8 mouse cellular contexts compared by ENCODE assay signal in genomic region chr13:6688790-6689433, GRCm38 (mm10). TPM values are rescaled to one million over a fixed set of nuclear protein-coding genes. Genes with fewer than 3 reads are reported as not detected.
DNase-seq lines count a peak whose midpoint lies in the region; ATAC-seq and TF ChIP-seq lines count a peak whose summit lies in the region.

No protein-coding gene starts in this region.

- H3K4me3 ChIP-seq in heart, adult 2 months: no peak overlapping the region
- no peak overlapping the region for H3K4me3 ChIP-seq in CH12.LX (replicated peaks in 1 of 3; ENCODE audit: low read depth in 2 of 3, low read length in 2 of 3, poor library complexity in 1 of 3)
- H3K4me3 ChIP-seq in hindbrain, embryonic 16.5 days (ENCODE audit: low read length): no peak overlapping the region
- H3K4me3 ChIP-seq in neural tube, embryonic 13.5 days: no peak overlapping the region

- H3K79me2 ChIP-seq in heart, adult 2 months (replicated peaks; ENCODE audit: control insufficient read depth, insufficient read depth, low read length): no peaks in the 10 kb centered on the region
- no peaks in the 10 kb centered on the region for H3K79me2 ChIP-seq in CH12.LX (replicated peaks; ENCODE audit: control insufficient read depth, extremely low read depth, insufficient read depth, poor library complexity, severe bottlenecking)

- H3K4me2 ChIP-seq in CH12.LX (ENCODE audit: insufficient read depth, low read depth, poor library complexity, severe bottlenecking): no peak overlapping the region
- H3K4me2 ChIP-seq in hindbrain, embryonic 16.5 days (ENCODE audit: low read length): no peak overlapping the region
- no peak overlapping the region for H3K4me2 ChIP-seq in neural tube, embryonic 13.5 days

- 44% methylated on average over 7 of the region's 7 CpGs for WGBS in heart, adult 2 months
- WGBS in hindbrain, embryonic 16.5 days: 50% methylated on average over 7 of the region's 7 CpGs
- WGBS in neural tube, embryonic 13.5 days: 57% methylated on average over 7 of the region's 7 CpGs

- TF ChIP-seq CTCF in heart, adult 2 months (IDR thresholded peaks at IDR 0.05): peak; percentile 71
- TF ChIP-seq CTCF in CH12.LX (conservative IDR thresholded peaks at IDR 0.05 in 1 of 2, IDR thresholded peaks at IDR 0.05 in 1 of 2; ENCODE audit: low read depth in 2 of 2, low read length in 2 of 2): peak; percentile 10 to 67; a peak in 3 of 4 replicates

- H3K9me3 ChIP-seq in CH12.LX (replicated peaks; ENCODE audit: low read length): no peaks in the 10 kb centered on the region
- H3K9me3 ChIP-seq in hindbrain, embryonic 16.5 days (ENCODE audit: control insufficient read depth, low read length): no peaks in the 10 kb centered on the region
- no peaks in the 10 kb centered on the region for H3K9me3 ChIP-seq in neural tube, embryonic 13.5 days

- peak; percentile 92 for ATAC-seq in hindbrain, embryonic 16.5 days
- ATAC-seq in neural tube, embryonic 13.5 days (ENCODE audit: low read depth): peak; percentile 44; the same call in 1 of the 2 replicates

- intact Hi-C loops in heart, adult 2 months (cut with DNase I): loop anchor here (5.0 kb wide), 2 partner anchors 62 to 87 kb away; no protein-coding TSS in a partner anchor
- intact Hi-C loops in left cerebral cortex, postnatal 25 days (cut with DNase I): no loop called here
- intact Hi-C loops in gastrocnemius, postnatal 36 days (cut with DNase I): no loop called here

- peak in 1 of 2 experiments; percentile 13 for DNase-seq in heart, adult 2 months
- no peak for DNase-seq in heart, adult 9 months (ENCODE audit: low spot score in 2 of 2)
- DNase-seq in CH12.LX (ENCODE audit: extremely low read depth): peak; percentile 67
- DNase-seq in c-Kit-positive CD71-positive TER-119-negative erythroid progenitor cells, embryonic 14.5 days (ENCODE audit: low read depth): peak; percentile 13
- peak; percentile 68 to 79 for DNase-seq in left cerebral cortex, postnatal 25 days (ENCODE audit: low spot score in 2 of 2)
- DNase-seq in gastrocnemius, postnatal 36 days: no peak

- H3K4me1 ChIP-seq in heart, adult 2 months (ENCODE audit: control insufficient read depth, insufficient read depth, low read length): no peaks in the 10 kb centered on the region
- H3K4me1 ChIP-seq in CH12.LX (ENCODE audit: control insufficient read depth in 1 of 2, insufficient read depth in 2 of 2): peaks cover 4 to 7% of the 10 kb centered on the region in 2 experiments; a peak in 1 of 4 replicates
- no peaks in the 10 kb centered on the region for H3K4me1 ChIP-seq in hindbrain, embryonic 16.5 days (ENCODE audit: control insufficient read depth, insufficient read depth, low read depth, low read length)
- no peaks in the 10 kb centered on the region for H3K4me1 ChIP-seq in neural tube, embryonic 13.5 days (replicated peaks)

- H3K9ac ChIP-seq in heart, adult 2 months (ENCODE audit: low read depth, low read length): no peak overlapping the region
- no peak overlapping the region for H3K9ac ChIP-seq in CH12.LX (ENCODE audit: insufficient read depth, low read depth)
- H3K9ac ChIP-seq in hindbrain, embryonic 16.5 days (ENCODE audit: low read depth, low read length): no peak overlapping the region
- H3K9ac ChIP-seq in neural tube, embryonic 13.5 days: no peak overlapping the region

- H3K36me3 ChIP-seq in heart, adult 2 months (ENCODE audit: control insufficient read depth, insufficient read depth, low read length): no peaks in the 10 kb centered on the region
- H3K36me3 ChIP-seq in CH12.LX (replicated peaks in 1 of 2; ENCODE audit: control insufficient read depth in 1 of 2, insufficient read depth in 1 of 2, low read length in 1 of 2): no peaks in the 10 kb centered on the region
- H3K36me3 ChIP-seq in hindbrain, embryonic 16.5 days (ENCODE audit: control insufficient read depth, insufficient read depth, low read length): no peaks in the 10 kb centered on the region
- H3K36me3 ChIP-seq in neural tube, embryonic 13.5 days: no peaks in the 10 kb centered on the region

- TF ChIP-seq RAD21 in CH12.LX (IDR thresholded peaks at IDR 0.05; ENCODE audit: low read depth, low read length): peak; percentile 75

- no peak for TF ChIP-seq POLR2A in heart, adult 2 months (IDR thresholded peaks at IDR 0.05; ENCODE audit: insufficient read depth, low read depth, low read length)
- TF ChIP-seq POLR2A in CH12.LX (IDR thresholded peaks at IDR 0.05; ENCODE audit: low read depth, low read length): no peak

- dilution Hi-C loops in CH12.LX (cut with MboI; ENCODE audit: extremely low pct_ligation_motif_present, extremely low pct_unique_long_range_greater_than_20kb, low sequenced_read_pairs): no loop called here

- in situ Hi-C loops in CH12.LX (cut with MboI; ENCODE audit: low pct_ligation_motif_present, low pct_unique_long_range_greater_than_20kb, low sequenced_read_pairs): loop anchor here (5.0 kb wide), 1 partner anchor 57 kb away; no protein-coding TSS in a partner anchor

- H3K27me3 ChIP-seq in heart, adult 2 months (ENCODE audit: control insufficient read depth, insufficient read depth, low read length): no peaks in the 10 kb centered on the region
- H3K27me3 ChIP-seq in CH12.LX (replicated peaks): no peaks in the 10 kb centered on the region
- no peaks in the 10 kb centered on the region for H3K27me3 ChIP-seq in hindbrain, embryonic 16.5 days (replicated peaks; ENCODE audit: control insufficient read depth, insufficient read depth, low read length)
- no peaks in the 10 kb centered on the region for H3K27me3 ChIP-seq in neural tube, embryonic 13.5 days

- no peak for TF ChIP-seq EP300 in heart, adult 2 months (IDR thresholded peaks at IDR 0.05; ENCODE audit: insufficient read depth, low read depth, low read length)
- TF ChIP-seq EP300 in CH12.LX (IDR thresholded peaks at IDR 0.05; ENCODE audit: low read length): no peak

- H3K27ac ChIP-seq in heart, adult 2 months: no peak overlapping the region
- no peak overlapping the region for H3K27ac ChIP-seq in CH12.LX (ENCODE audit: insufficient read depth, low read depth)
- H3K27ac ChIP-seq in hindbrain, embryonic 16.5 days (ENCODE audit: low read depth, low read length): no peak overlapping the region
- no peak overlapping the region for H3K27ac ChIP-seq in neural tube, embryonic 13.5 days (replicated peaks)

TF ChIP-seq in CH12.LX, 34 proteins besides CTCF, POLR2A, EP300 and RAD21:
- TF ChIP-seq USF2 (conservative IDR thresholded peaks at IDR 0.05; ENCODE audit: low read depth, low read length) (no peak), MYC (IDR thresholded peaks at IDR 0.05; ENCODE audit: low read depth, low read length) (peak; percentile 47; the same call in 1 of the 2 replicates), ZNF384 (IDR thresholded peaks at IDR 0.05; ENCODE audit: low read depth, low read length) (peak; percentile 43; the same call in 1 of the 2 replicates), CHD2 (IDR thresholded peaks at IDR 0.05; ENCODE audit: low read length) (no peak), SMC3 (IDR thresholded peaks at IDR 0.05; ENCODE audit: low read depth, low read length) (peak; percentile 56), RCOR1 (conservative IDR thresholded peaks at IDR 0.05; ENCODE audit: low read depth, low read length) (no peak)

RNA-seq across cellular contexts. Expression of gene Pfkp, which starts 40.3 kb away (rescaled TPM):
- total RNA-seq in heart, adult 2 months (2021): 10 to 100 TPM; 47.2 to 48.1 TPM
- 66.6 and 67.4 TPM in 2 replicates for polyA plus RNA-seq in heart, adult 2 months (2012; rRNA removed)
- total RNA-seq in CH12.LX (2012; rRNA removed): 247 and 417 TPM in 2 replicates
- 204 and 211 TPM in 2 replicates for total RNA-seq in CH12.LX (2014; rRNA removed)
- polyA plus RNA-seq in CH12.LX (2012; ENCODE audit: insufficient read length, low read depth): 239 and 265 TPM in 2 replicates
- polyA plus RNA-seq in hindbrain, embryonic 16.5 days (2015; fragmentation: Nextera tagmentation; extraction: Ambion mirVana): 507 and 556 TPM in 2 replicates
- total RNA-seq in left cerebral cortex, postnatal 25 days (2021): 100 to 1,000 TPM; 262 to 270 TPM
- polyA plus RNA-seq in neural tube, embryonic 13.5 days (2015; fragmentation: Nextera tagmentation; extraction: Ambion mirVana): 195 and 216 TPM in 2 replicates
- total RNA-seq in gastrocnemius, postnatal 36 days (2021): 1 to 10 TPM; 3.5 to 5.4 TPM

Comparison
In these comparisons a context has a peak if more than half of its experiments do, and no peak if none do; other contexts are left out.
1. DNase-seq: peak in CH12.LX (single experiment), c-Kit-positive CD71-positive TER-119-negative erythroid progenitor cells, embryonic 14.5 days (single experiment) and left cerebral cortex, postnatal 25 days (2 of 2); none in heart, adult 9 months (0 of 2) and gastrocnemius, postnatal 36 days (0 of 2).
2. RNA of gene Pfkp, which starts 40.3 kb away (total RNA-seq): 204 to 417 TPM in CH12.LX, 262 to 270 TPM in left cerebral cortex, postnatal 25 days and 47.2 to 48.1 TPM in heart, adult 2 months; 3.5 to 5.4 TPM in gastrocnemius, postnatal 36 days; every median in the first group is over 4 times any median in the second.